Mouse (Mus musculus) left cerebral cortex, adult 2 months (tissue): Measurements from ENCODE around the gene Btla. TPM values are rescaled to one million over a fixed set of nuclear protein-coding genes. Genes with fewer than 3 reads are reported as not detected.

Experiments used
- DNase-seq, 2 experiments: peaks; one replicate each; pipeline ENCODE4 v3.0.0; 2021 to 2022; ENCODE audit warnings: low spot score in 2 of 2, mixed read lengths in 1 of 2; ENCODE audit errors: extremely low spot score in 1 of 2
- H3K27ac ChIP-seq: fragments of 200-600 bp; 2 replicates; pipeline ENCODE4 v1.8.1; 2022
- H3K4me3 ChIP-seq: fragments of 200-600 bp; 2 replicates; pipeline ENCODE4 v1.8.1; 2022
- CTCF ChIP-seq: fragments of 200-600 bp; IDR thresholded peaks from 2 replicates; pipeline ENCODE4 v1.8.1; 2022; ENCODE audit warnings: antibody characterized with exemption, mild to moderate bottlenecking, moderate library complexity
- intact Hi-C: fragments of 180-260 bp; cut with DNase I; formaldehyde crosslinking; loops from one replicate; pipeline ENCODE4 v1.15.1; 2025
- total RNA-seq, 2 experiments: library from RNA; stranded (reverse); gene quantifications; 2 replicates each; pipeline ENCODE4 v1.2.3; 2021

Btla gene
- total RNA-seq, 2 experiments from 2014 or later, result 0.28 to 0.54 TPM

GRCm38 (mm10) chr16:45231296-45231695 is 7.2 kb downstream of the Btla start:
- Histone ChIP-seq H3K27ac (no peak overlapping the region), H3K4me3 (no peak overlapping the region)
- no peak for DNase-seq
- intact Hi-C loops, result no loop called here
- TF ChIP-seq CTCF, result no peak

GRCm38 (mm10) chr16:45233007-45233406 is 8.9 kb downstream of the Btla start:
- no peak for TF ChIP-seq CTCF
- H3K4me3 ChIP-seq, result no peak overlapping the region
- intact Hi-C loops, result no loop called here
- no peak for DNase-seq
- no peak overlapping the region for H3K27ac ChIP-seq

GRCm38 (mm10) chr16:45242700-45243099 is 18.6 kb downstream of the Btla start:
- no peak overlapping the region for H3K27ac ChIP-seq
- no peak for DNase-seq
- no peak overlapping the region for H3K4me3 ChIP-seq
- no peak for TF ChIP-seq CTCF
- intact Hi-C loops, result no loop called here

- intact Hi-C loops, result no loop called here
- no peak for DNase-seq
- TF ChIP-seq CTCF, result no peak
- no peak overlapping the region for H3K4me3 ChIP-seq
- peak overlapping the region; percentile 0; the same call in 1 of the 2 replicates for H3K27ac ChIP-seq
These were observed 20.9 kb downstream of the Btla start for GRCm38 (mm10) chr16:45244930-45245472.

- no peak overlapping the region for H3K4me3 ChIP-seq
- DNase-seq, result no peak
- H3K27ac ChIP-seq, result no peak overlapping the region
- intact Hi-C loops, result no loop called here
- no peak for TF ChIP-seq CTCF
These were observed 25.6 kb downstream of the Btla start for GRCm38 (mm10) chr16:45249761-45250160.

- DNase-seq, result no peak
- intact Hi-C loops, result no loop called here
- Histone ChIP-seq H3K27ac (no peak overlapping the region), H3K4me3 (no peak overlapping the region)
- TF ChIP-seq CTCF, result no peak
These were observed 26.2 kb downstream of the Btla start for GRCm38 (mm10) chr16:45250317-45250716.

GRCm38 (mm10) chr16:45251773-45252413 is 27.8 kb downstream of the Btla start:
- intact Hi-C loops, result no loop called here
- DNase-seq, result no peak
- H3K27ac ChIP-seq, result no peak overlapping the region
- TF ChIP-seq CTCF, result no peak
- H3K4me3 ChIP-seq, result no peak overlapping the region

GRCm38 (mm10) chr16:45255183-45255861 is 31.2 kb downstream of the Btla start:
- Histone ChIP-seq H3K4me3 (no peak overlapping the region), H3K27ac (no peak overlapping the region)
- TF ChIP-seq CTCF, result no peak
- intact Hi-C loops, result loop anchor here (5.0 kb wide), 1 partner anchor 152 kb away; the partner anchor contains the start of gene Cd200
- no peak for DNase-seq

GRCm38 (mm10) chr16:45256895-45257294 is 32.8 kb downstream of the Btla start:
- no peak for DNase-seq
- Histone ChIP-seq H3K27ac (peak overlapping the region; percentile 8), H3K4me3 (no peak overlapping the region)
- TF ChIP-seq CTCF, result no peak
- intact Hi-C loops, result loop anchor here (5.0 kb wide), 1 partner anchor 150 kb away; the partner anchor contains the start of gene Cd200

- no peak for TF ChIP-seq CTCF
- no peak for DNase-seq
- Histone ChIP-seq H3K27ac (peak overlapping the region; percentile 8), H3K4me3 (no peak overlapping the region)
- intact Hi-C loops, result loop anchor here (5.0 kb wide), 1 partner anchor 150 kb away; the partner anchor contains the start of gene Cd200
These were observed 33.5 kb downstream of the Btla start for GRCm38 (mm10) chr16:45257567-45257966.

- no peak overlapping the region for H3K4me3 ChIP-seq
- no peak for DNase-seq
- peak; percentile 23 for TF ChIP-seq CTCF
- intact Hi-C loops, result loop anchor here (5.0 kb wide), 1 partner anchor 148 kb away; the partner anchor contains the start of gene Cd200
- H3K27ac ChIP-seq, result no peak overlapping the region
These were observed 35.5 kb downstream of the Btla start for GRCm38 (mm10) chr16:45259663-45260062.

GRCm38 (mm10) chr16:45261321-45261720 is 37.2 kb downstream of the Btla start:
- no peak overlapping the region for H3K27ac ChIP-seq
- intact Hi-C loops, result no loop called here
- TF ChIP-seq CTCF, result no peak
- DNase-seq, result no peak
- H3K4me3 ChIP-seq, result no peak overlapping the region

- no peak for TF ChIP-seq CTCF
- DNase-seq, result no peak
- intact Hi-C loops, result no loop called here
- no peak overlapping the region for H3K27ac ChIP-seq
- no peak overlapping the region for H3K4me3 ChIP-seq
These were observed 37.9 kb downstream of the Btla start for GRCm38 (mm10) chr16:45262051-45262450.
